Mouse (Mus musculus): ENCODE measurements at regions not wholly inside any gene's neighbourhood (a gene's known extent, or its start where the extent isn't known, plus 50 kb on each side); places are given as distances from the start of the nearest gene placed in this dataset.
A peak's percentile ranks its signal among the peaks of the same experiment; 100 is the strongest.

DNA sequence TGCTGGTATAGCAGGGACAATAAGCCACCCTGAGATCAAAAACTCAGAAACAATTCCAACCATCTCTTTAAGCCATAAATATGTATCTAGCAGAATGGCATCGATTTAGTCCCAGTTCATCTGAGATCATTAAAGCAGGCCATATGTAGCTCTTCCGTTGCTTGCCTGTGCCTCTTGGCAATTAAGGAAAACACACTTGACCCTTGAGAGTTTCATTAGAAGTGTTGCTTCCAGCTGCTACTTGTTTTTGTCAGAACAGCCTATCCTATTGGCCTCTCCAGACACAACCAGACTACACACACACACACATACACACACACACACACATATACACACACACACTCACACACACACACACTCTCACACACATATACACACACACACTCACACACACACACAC lies 71.5 kb upstream of the Actbl2 start:
- H3K27ac ChIP-seq (replicated peaks), result no peak overlapping the region
- no peaks in the 10 kb centered on the region for H3K9me3 ChIP-seq
- no peaks in the 10 kb centered on the region for H3K4me1 ChIP-seq
- no peak overlapping the region for H3K4me3 ChIP-seq
- 39% methylated on average over 2 of the region's 2 CpGs for WGBS
- H3K36me3 ChIP-seq, result no peaks in the 10 kb centered on the region
- no peak overlapping the region for H3K4me2 ChIP-seq (replicated peaks)
- no peaks in the 10 kb centered on the region for H3K27me3 ChIP-seq
- no peak for ATAC-seq (replicated peaks)
- no peak overlapping the region for H3K9ac ChIP-seq (replicated peaks)

DNA sequence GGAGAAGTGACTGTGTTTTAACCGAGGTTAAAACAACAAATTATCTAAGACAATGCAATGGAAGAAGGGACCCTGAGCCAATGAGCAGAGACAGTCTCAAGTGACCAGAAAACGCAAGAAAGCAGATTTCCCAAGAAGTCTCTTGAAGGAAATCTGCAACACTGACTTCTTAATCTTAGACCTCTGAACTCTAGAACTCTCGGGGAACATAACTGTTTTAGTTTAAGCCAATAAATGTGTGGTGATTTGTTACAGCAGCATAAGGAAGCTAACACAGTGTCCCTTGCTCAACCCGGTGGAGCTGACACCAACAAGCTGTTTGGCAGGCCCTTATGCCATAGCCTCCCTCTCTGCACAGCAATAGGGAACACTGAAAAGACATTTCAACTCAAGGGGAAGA lies 69.0 kb upstream of the Actbl2 start:
- no peaks in the 10 kb centered on the region for H3K9me3 ChIP-seq
- H3K4me3 ChIP-seq, result no peak overlapping the region
- no peak overlapping the region for H3K27ac ChIP-seq (replicated peaks)
- H3K9ac ChIP-seq (replicated peaks), result no peak overlapping the region
- ATAC-seq (replicated peaks), result no peak
- H3K36me3 ChIP-seq, result no peaks in the 10 kb centered on the region
- H3K4me1 ChIP-seq, result no peaks in the 10 kb centered on the region
- 84% methylated on average over 4 of the region's 4 CpGs for WGBS
- no peaks in the 10 kb centered on the region for H3K27me3 ChIP-seq
- H3K4me2 ChIP-seq (replicated peaks), result no peak overlapping the region

DNA sequence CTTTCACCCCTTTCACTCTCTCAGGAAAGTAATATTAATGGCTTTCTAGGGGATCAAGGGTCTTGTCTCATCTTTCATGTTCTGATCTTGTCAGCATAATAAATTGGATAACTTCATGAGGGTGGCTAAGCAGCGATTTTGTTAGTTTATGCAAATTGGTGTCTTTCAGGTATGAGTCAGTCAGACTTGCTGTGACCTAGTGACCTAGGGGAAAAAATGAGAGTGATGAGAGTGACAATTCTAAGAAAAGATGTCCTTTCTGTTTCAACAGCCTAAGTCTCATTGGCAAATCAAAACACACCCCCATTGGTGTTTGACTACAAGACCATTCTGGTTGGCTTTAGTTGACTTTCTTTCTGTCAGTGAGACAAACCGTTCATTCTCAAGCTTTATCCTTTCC lies 68.0 kb upstream of the Actbl2 start:
- no peak for ATAC-seq (replicated peaks)
- no peaks in the 10 kb centered on the region for H3K36me3 ChIP-seq
- H3K9me3 ChIP-seq, result no peaks in the 10 kb centered on the region
- H3K27ac ChIP-seq (replicated peaks), result no peak overlapping the region
- no peaks in the 10 kb centered on the region for H3K27me3 ChIP-seq
- H3K9ac ChIP-seq (replicated peaks), result no peak overlapping the region
- 87% methylated on average over 2 of the region's 2 CpGs for WGBS
- no peak overlapping the region for H3K4me3 ChIP-seq
- no peak overlapping the region for H3K4me2 ChIP-seq (replicated peaks)
- no peaks in the 10 kb centered on the region for H3K4me1 ChIP-seq

DNA sequence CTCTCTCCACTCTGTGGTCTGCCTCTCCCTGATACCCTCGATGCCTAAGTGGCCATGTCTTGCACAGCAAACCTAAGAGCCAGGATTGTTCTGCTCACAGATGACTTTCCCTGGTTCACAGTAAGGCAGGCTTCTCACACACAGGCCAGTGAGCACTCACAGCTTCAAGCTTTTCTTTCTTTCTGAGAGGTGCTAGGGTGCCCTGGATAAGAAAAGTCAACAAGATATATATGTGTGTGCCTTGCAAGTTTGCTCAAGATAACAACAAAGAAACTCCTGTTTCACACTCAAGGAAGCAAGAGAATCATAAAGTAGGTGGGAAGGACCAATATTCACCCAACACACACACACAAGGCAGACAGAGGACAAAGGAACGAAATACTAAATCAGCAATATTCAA lies 60.9 kb upstream of the Actbl2 start:
- H3K27me3 ChIP-seq, result no peaks in the 10 kb centered on the region
- no peak overlapping the region for H3K4me2 ChIP-seq (replicated peaks)
- ATAC-seq (replicated peaks), result no peak
- no peak overlapping the region for H3K27ac ChIP-seq (replicated peaks)
- H3K4me3 ChIP-seq, result no peak overlapping the region
- H3K4me1 ChIP-seq, result peaks cover 5% of the 10 kb centered on the region; the same call in 1 of the 2 replicates
- H3K9me3 ChIP-seq, result no peaks in the 10 kb centered on the region
- WGBS, result 74% methylated on average over 2 of the region's 2 CpGs
- H3K36me3 ChIP-seq, result no peaks in the 10 kb centered on the region
- H3K9ac ChIP-seq (replicated peaks), result no peak overlapping the region

DNA sequence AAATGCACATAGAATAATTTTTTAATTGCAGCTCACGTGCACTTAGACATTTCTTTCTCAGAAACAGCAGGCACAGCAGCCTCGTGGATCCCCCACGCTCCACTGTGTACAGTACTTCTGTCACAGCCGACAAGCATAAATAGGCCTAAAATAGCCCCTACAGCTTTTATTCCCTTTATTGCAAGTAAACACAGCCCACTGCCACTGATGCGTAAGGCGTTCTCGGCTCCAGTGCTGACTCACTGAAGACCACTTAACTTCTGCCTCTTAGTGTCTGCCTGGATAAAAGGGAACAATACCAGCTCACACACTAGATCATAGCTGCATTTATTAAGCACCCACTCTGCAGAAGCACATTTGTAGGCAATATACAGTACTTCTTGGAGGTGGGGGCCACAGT lies 60.5 kb upstream of the Actbl2 start:
- Histone ChIP-seq H3K27ac (replicated peaks) (no peak overlapping the region), H3K9ac (replicated peaks) (no peak overlapping the region), H3K4me2 (replicated peaks) (no peak overlapping the region), H3K9me3 (no peaks in the 10 kb centered on the region), H3K4me1 (peaks cover 5% of the 10 kb centered on the region; the same call in 1 of the 2 replicates), H3K36me3 (no peaks in the 10 kb centered on the region), H3K27me3 (no peaks in the 10 kb centered on the region), H3K4me3 (no peak overlapping the region)
- 30% methylated on average over 7 of the region's 7 CpGs for WGBS
- peak; percentile 43; the same call in 1 of the 2 replicates for ATAC-seq (replicated peaks)

DNA sequence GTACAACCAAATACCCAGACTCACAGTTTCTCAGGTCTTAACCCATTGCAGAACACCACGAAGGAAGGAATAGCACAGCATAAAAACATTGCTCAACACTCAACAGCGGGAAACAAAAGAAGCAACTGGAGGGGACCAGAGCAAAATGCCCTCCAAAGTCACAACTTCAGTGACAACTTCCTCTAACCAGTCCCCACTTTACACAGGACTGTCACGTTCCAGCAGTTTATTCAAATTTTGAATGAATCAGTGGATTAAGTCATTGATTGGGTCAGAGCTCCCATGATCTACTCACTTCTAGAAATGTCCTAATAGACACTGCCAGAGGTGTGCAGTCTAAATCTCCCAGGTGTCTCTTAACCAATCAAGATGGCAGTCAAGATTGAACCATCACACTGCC lies 53.3 kb upstream of the Actbl2 start:
- no peak overlapping the region for H3K27ac ChIP-seq (replicated peaks)
- WGBS, result 86% methylated on average over 3 of the region's 3 CpGs
- no peak for ATAC-seq (replicated peaks)
- H3K4me3 ChIP-seq, result no peak overlapping the region
- no peak overlapping the region for H3K9ac ChIP-seq (replicated peaks)
- H3K9me3 ChIP-seq, result no peaks in the 10 kb centered on the region
- no peaks in the 10 kb centered on the region for H3K4me1 ChIP-seq
- no peaks in the 10 kb centered on the region for H3K36me3 ChIP-seq
- no peak overlapping the region for H3K4me2 ChIP-seq (replicated peaks)
- no peaks in the 10 kb centered on the region for H3K27me3 ChIP-seq

DNA sequence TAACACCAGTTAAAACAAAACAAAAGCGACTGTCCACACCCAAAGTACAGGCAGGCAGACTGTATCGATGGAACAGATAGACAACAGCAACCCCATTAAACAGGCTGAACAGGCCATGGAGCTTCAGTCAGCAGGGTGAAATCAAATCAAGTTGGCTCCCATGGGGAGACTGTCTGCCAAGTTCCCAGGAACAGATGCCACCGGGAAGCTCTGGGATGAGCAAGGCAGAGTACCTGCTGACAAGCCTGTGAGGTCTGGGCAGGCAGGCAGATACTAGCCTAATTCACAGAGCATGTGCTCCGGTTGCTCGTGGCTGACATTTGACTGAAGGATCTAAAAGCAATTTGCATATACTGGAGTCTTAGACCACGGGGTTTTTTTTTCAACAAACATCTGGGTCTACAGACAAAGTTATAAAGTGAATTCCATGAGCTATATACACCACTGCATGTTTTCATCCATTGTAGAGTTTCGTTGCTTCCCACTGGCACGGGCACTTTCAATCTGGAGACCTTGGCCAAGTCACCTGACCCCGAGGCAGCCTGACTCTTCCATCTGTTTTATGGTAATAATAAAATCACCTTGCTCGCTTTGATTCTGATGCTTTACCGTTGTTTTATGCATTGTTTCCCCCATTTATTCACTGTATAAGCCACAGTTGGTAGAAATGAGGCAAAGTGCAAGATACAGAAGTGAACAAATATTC lies 50.1 kb upstream of the Actbl2 start:
- ATAC-seq (replicated peaks), result peak; percentile 84
- no peak overlapping the region for H3K4me3 ChIP-seq
- no peaks in the 10 kb centered on the region for H3K27me3 ChIP-seq
- no peak overlapping the region for H3K9ac ChIP-seq (replicated peaks)
- H3K4me1 ChIP-seq, result no peaks in the 10 kb centered on the region
- 70% methylated on average over 11 of the region's 11 CpGs for WGBS
- H3K9me3 ChIP-seq, result no peaks in the 10 kb centered on the region
- H3K27ac ChIP-seq (replicated peaks), result no peak overlapping the region
- H3K36me3 ChIP-seq, result no peaks in the 10 kb centered on the region
- H3K4me2 ChIP-seq (replicated peaks), result no peak overlapping the region
